Mouse (Mus musculus) kidney, postnatal 14 days (tissue): Measurements from ENCODE around the gene AU041133.
A peak's percentile ranks its signal among the peaks of the same experiment; 100 is the strongest.
"Not testable (repeated sequence)": the region's sequence is repeated elsewhere in the genome, so short reads cannot be mapped to it uniquely, and the experiment has no call there.

Source experiments
- DNase-seq: peaks from one replicate; pipeline ENCODE4 v3.0.0; 2022; ENCODE audit warnings: mixed read lengths

The AU041133 gene

DNA sequence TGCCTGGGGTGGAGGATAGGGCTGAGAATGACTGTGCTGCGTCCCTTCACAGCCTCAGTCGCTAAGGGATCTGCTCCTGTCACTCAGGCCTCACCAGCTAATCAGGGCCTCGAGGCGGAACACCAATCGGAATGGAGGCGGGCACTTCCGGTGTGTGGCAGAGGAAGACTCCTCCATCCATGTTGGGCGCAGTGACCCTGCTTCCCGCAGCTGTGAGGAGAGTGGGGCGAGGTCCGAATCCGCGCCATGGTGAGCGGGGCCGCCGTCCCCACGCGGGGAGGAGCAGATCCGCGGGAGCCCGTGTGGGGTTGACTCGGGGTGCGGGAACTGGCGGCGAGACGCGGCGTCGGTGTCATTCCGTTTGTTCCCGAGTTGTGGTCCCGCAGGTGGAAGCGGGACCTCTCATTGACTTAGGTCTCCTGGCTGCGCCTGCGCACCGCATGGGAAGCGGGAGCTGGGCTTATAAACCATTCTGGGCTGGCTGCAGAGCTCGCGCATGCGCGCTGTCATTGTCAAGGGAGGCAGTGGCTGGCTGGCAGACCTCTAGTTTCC, at the start of gene AU041133:
AU041133 (plus strand) TSS at position 164 of the 552 bp plus-strand sequence.
- DNase-seq, result peak; percentile 89

DNA sequence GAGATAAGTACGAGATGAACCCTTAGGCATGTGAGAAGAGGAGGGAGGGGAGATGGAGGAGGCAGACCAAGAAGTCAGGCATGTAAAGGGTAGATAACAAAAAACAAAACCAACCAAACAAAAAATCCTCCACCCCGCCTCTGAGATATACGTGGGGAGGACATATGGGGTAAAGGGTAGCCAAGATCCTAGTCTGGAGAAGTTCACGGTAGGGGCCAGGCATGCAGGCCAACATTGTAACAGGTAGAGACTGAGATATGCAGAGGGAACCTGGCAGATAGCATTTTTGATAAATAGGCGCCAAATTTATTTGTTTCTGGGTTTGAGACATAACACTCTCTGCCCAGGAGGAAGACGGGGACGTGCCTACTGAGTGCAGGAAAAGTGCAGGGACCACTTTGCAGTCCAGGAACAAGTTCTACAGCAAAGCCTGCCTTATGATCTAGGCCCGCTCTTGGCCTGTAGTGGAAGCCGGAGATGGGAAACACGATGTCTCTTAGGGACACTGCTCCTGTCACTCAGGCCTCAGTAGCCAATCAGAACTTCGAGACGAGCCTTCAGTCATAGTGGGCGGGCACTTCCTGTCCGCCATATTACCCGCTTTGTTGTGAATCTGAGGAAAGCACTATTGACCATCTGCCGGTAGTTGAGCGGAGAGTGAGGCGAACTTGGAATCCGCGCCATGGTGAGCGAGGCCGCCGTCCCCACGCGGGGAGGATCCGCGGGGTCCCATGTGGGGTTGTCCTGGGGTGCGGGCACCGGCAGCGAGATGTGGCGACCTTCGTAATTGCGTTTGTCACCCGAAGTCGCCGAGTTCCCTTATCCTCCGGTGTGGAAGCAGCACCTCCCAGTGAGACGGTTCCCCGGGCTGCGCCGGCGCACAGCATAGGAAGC, 44.8 kb upstream of the AU041133 start, which contains the start of gene BC024063:
BC024063 (plus strand) TSS at position 626 of the 894 bp plus-strand sequence.
- peak; percentile 68 for DNase-seq

DNA sequence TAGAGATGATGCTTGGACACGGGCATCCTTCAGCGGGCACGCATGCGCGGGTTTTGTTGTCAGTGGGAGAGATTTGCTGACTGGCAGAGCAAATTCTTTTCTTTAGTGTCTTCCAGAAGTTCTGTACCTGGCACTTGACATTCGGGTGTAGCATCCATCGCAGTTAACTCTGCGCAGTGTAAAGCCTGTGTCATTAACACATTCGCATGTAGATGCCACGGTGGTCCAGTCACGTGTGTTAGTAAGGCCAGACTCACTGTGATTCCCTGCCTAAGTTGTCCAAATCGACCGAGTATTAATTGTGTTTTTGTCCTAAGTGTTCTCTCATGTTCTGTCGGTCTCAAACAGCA, 44.2 kb upstream of the AU041133 start:
- not testable (repeated sequence) for DNase-seq

DNA sequence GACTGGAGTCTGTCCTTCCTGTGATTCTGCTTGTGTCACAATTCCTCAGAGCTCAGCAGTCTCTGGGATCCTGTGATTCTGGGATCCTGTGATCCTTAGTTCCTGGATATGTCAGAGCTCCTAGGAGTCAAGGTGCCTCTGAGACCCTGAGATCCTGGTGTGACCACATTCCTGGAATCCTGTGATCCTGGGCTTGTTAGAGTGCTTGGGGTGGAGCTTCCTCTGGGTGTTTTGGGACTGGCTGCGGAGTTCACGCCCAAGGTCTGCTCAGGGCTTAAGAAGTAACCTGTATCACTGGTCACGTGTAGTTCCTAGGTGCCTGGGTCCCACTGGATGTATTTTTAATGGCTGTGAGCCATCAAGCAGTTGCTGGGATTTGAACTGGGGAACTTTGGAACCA, 10.6 kb upstream of the AU041133 start:
- no peak for DNase-seq

DNA sequence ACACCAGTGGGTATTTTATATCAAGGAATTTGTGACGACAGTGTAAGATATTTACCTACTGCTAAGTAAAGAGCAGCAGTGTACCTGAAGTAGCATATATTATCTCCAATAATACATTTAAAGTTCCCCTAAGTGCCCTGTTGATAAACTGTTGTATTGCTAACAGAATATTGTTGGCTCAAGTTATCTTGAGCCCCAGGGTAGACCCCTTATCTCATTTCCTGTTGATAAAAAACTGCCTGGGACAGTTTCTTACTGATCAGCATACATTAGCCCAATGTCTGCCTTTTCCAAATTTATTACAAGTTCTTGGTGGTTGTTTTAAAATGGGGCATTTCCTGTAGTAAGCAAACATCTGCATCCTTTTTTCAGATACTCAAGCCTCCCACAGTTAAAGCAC, 17.5 kb downstream of the AU041133 start:
- DNase-seq, result no peak

DNA sequence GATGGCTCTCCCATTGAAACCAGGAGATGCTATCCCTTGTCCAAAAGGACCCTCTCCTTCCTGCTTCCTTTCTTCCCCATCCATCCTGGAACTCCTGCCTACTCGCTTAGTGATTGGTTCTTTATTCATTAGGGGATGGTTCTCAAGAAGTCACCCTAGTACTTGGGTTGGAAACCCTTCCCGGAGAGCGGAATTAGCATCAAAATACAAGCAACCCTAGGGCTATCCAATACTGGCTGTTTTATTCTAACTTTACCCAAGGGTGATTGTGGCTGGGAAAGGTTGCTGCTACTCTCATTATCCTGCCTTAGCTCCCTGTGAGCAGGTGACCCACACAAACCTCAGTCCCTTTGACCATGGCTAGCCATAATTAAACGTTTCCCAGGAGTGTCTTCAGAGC, 19.8 kb downstream of the AU041133 start:
- no peak for DNase-seq

DNA sequence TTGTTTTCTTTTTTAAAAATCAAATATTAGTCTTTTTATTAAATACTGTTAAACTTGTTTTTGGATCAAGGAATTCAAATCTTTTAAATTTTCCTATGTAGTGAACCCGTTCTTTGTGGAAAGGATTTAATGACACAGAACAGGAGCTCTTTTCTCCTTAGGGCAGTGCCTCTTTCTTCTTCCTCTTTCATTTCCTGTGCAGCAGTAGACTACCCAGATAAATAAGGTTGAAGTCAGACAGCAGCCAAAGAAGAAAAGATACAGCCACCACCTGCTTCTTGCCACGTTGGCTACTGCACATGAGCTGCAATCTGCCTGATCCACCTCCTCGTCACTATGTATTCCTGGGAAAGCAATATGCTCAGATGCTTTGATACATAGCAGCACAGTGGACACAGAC, 40.0 kb downstream of the AU041133 start:
- no peak for DNase-seq

DNA sequence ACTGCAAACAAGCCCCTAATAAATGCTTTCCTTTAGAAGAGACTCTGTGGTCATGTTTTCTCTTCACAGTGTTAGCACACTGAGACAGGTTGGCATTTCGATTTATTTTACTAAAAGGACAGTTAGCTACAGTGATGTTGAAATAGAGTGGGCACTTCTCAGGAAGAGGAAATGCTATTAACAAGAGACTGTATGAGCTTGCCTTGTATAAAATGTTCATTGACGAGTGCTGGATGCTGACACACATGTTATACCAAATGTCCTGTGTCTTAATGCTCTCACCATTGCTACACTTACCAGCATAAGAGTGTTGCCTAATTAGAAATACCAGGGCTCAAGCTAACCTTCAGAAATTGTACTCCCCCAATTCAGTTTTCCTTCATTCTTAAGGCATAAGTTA, 42.0 kb downstream of the AU041133 start:
- no peak for DNase-seq

DNA sequence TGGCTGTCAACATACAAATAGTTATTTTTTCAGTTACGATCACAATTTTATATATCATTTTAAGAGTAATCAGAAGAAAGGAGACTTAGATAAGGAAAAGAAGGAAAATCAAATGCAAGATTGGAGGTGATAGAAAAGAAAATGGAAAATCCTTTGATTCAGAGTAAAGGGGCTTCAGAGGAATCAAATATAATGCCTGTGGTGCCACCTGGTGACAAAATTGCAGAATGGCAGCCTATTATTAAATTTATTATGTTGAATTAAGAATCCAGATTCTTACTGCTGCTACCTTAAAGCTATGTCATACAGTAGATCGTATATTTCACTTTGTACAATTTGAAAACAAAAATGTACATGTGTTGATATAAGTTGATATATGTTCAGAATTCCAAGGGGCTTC, 43.0 kb downstream of the AU041133 start:
- DNase-seq, result peak; percentile 7

DNA sequence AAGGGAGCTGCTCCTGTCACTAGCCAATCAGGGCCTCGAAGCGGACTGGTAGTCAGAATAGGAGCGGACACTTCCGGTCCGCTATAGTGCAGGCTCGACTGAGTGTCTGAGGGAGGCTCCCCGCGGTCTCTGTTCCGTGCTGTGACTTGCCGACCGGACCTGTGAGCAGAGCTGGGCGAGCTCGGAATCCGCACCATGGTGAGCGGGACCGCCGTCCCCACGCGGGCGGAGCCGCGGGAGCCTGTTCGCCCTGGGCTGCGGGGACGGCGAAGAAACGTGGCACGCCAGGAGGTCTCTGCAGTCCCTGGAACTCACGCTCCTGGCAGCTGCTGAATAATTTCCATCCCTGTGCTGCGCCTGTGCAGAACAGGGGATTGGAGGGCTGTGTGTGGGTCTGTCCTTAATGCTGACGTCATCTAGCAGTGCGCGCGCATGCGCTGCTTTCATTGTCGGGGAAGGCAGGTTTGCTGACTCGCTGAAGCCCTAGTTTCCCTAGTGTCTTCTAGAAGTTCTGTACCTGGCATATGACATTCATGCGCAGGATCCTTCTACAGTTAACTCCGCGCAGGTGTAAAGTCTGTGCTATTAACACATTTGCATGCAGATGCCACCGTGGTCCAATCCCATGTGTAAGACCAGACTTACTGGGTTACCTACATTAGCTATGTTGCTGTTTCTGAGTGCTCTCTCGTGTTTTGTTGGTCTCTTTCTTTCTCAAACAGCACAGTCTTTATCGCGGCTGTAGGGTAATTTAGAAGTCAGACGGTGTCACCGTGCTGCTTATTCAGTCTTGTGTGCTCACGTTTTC, 50.6 kb downstream of the AU041133 start:
- DNase-seq, result peak; percentile 88
